Mouse (Mus musculus) small intestine, adult 2 months (tissue): ENCODE measurements around the gene Kdm1a. TPM values are rescaled to one million over a fixed set of nuclear protein-coding genes. Genes with fewer than 3 reads are reported as not detected.

Experiments
- H3K27ac ChIP-seq: fragments of 200-500 bp; 2 replicates; pipeline ENCODE4 v1.5.1; 2012; ENCODE audit warnings: low read depth, low read length, control low read depth, inconsistent platforms; ENCODE audit not compliant: insufficient read depth
- H3K27me3 ChIP-seq: fragments of 200-500 bp; 2 replicates; pipeline ENCODE4 v1.6.1; 2012; ENCODE audit warnings: mild to moderate bottlenecking, moderate library complexity, low read length, inconsistent platforms; ENCODE audit not compliant: control insufficient read depth, insufficient read depth
- H3K36me3 ChIP-seq: fragments of 200-500 bp; 2 replicates; pipeline ENCODE4 v1.6.1; 2012; ENCODE audit warnings: mild to moderate bottlenecking, low read length, control low read depth, inconsistent platforms; ENCODE audit not compliant: control insufficient read depth, insufficient read depth
- H3K4me1 ChIP-seq: fragments of 200-500 bp; 2 replicates; pipeline ENCODE4 v1.6.1; 2012; ENCODE audit warnings: low read length, inconsistent platforms, mixed read lengths; ENCODE audit not compliant: control insufficient read depth, insufficient read depth, insufficient read length
- H3K4me3 ChIP-seq: fragments of 200-500 bp; 2 replicates; pipeline ENCODE4 v1.5.1; 2012; ENCODE audit warnings: low read depth, mild to moderate bottlenecking, control low read depth, inconsistent platforms, low read length, moderate library complexity
- CTCF ChIP-seq: fragments of 200-500 bp; IDR thresholded peaks from 2 replicates; pipeline ENCODE4 v1.5.1; 2012; ENCODE audit warnings: low read depth, mild to moderate bottlenecking, control low read depth, inconsistent platforms, low read length, moderate library complexity, mixed read lengths; ENCODE audit not compliant: insufficient replicate concordance, insufficient read length; ENCODE audit errors: extremely low read depth
- POLR2A ChIP-seq: fragments of 200-500 bp; IDR thresholded peaks from 2 replicates; pipeline ENCODE4 v1.6.1; 2012; ENCODE audit warnings: low read depth, mild to moderate bottlenecking, control low read depth, inconsistent platforms, low read length, moderate library complexity
- WGBS: fragments of 180-500 bp; shearing (Covaris S2); methylation state at CpG from one replicate; pipeline ENCODE4 v1.1.7; 2018; 5-methylcytosine and 5-hydroxymethylcytosine counted together
- polyA plus RNA-seq: library from polyadenylated mRNA; depleted of rRNA; stranded (reverse); fragments of >200 nt; gene quantifications from 2 replicates; pipeline ENCODE4 v1.2.3, GENCODE M21; 2012

Kdm1a gene
- polyA plus RNA-seq, 1 experiment, result 16.0 TPM

- no peak overlapping the region for H3K4me3 ChIP-seq
- TF ChIP-seq CTCF, result no peak
- no peak for TF ChIP-seq POLR2A
- H3K27me3 ChIP-seq, result no peaks in the 10 kb centered on the region
- 81% methylated on average over 4 of the region's 4 CpGs for WGBS
- no peak overlapping the region for H3K27ac ChIP-seq
- H3K36me3 ChIP-seq, result peaks cover 11% of the 10 kb centered on the region
- no peaks in the 10 kb centered on the region for H3K4me1 ChIP-seq
These were observed 14.5 kb downstream of the Kdm1a start for GRCm38 (mm10) chr4:136588003-136588402.

DNA sequence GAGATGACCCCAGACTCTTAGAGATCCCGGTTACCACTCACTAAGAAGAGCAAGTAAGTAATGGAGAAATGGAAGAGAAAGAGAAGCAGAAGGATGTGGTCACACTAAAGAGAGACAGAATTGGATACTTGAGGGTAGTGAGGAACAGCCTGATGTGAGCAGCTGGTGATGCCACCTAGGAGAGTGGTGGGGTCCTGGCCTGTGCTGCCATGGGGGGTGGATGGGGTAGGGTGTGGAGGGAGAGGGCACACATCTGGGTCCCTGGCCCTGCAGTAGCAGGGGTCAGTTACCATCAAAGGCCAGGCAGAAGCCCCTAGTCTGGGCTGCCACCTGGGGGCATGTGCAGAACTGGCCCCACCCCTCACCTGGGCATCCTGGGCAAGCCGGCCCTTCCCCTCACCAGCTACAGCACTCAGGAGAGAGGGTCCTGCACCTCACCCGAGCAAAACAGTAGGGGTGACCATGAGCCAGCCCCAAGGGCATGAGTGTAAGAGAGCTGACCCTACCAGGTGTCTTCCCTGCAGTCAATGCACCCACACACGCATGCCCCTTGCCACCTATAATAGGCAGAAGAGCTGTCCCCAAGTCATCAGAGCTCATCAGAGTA lies 15.2 kb downstream of the Kdm1a start:
- H3K4me3 ChIP-seq, result no peak overlapping the region
- WGBS, result 84% methylated on average over 4 of the region's 4 CpGs
- TF ChIP-seq CTCF (no peak), POLR2A (no peak)

GRCm38 (mm10) chr4:136581885-136582284 lies 20.6 kb downstream of the Kdm1a start:
- Histone ChIP-seq H3K4me3 (no peak overlapping the region), H3K36me3 (0 out of 2 replicates have a peak, but pooled peaks cover 2% of the 10 kb centered on the region), H3K27ac (no peak overlapping the region), H3K27me3 (no peaks in the 10 kb centered on the region), H3K4me1 (no peaks in the 10 kb centered on the region)
- TF ChIP-seq CTCF (no peak), POLR2A (no peak)
- 94% methylated on average over 3 of the region's 3 CpGs for WGBS

More for the DNA sequence above, 15.2 kb downstream of the Kdm1a start:
- H3K36me3 ChIP-seq, result peaks cover 11% of the 10 kb centered on the region
- H3K4me1 ChIP-seq, result no peaks in the 10 kb centered on the region
- H3K27me3 ChIP-seq, result no peaks in the 10 kb centered on the region
- no peak overlapping the region for H3K27ac ChIP-seq

GRCm38 (mm10) chr4:136569998-136570397 lies 32.5 kb downstream of the Kdm1a start:
- peaks cover 39% of the 10 kb centered on the region for H3K36me3 ChIP-seq
- TF ChIP-seq CTCF (no peak), POLR2A (no peak)
- H3K4me1 ChIP-seq, result peaks cover 3% of the 10 kb centered on the region; the same call in 1 of the 2 replicates

GRCm38 (mm10) chr4:136568629-136569028 lies 33.9 kb downstream of the Kdm1a start:
- TF ChIP-seq CTCF (peak; percentile 6; the same call in 1 of the 2 replicates), POLR2A (no peak)
- Histone ChIP-seq H3K4me1 (peaks cover 3% of the 10 kb centered on the region; the same call in 1 of the 2 replicates), H3K4me3 (no peak overlapping the region), H3K27ac (no peak overlapping the region), H3K27me3 (no peaks in the 10 kb centered on the region), H3K36me3 (peaks cover 40% of the 10 kb centered on the region)
- WGBS, result 82% methylated on average over 3 of the region's 3 CpGs

More at GRCm38 (mm10) chr4:136569998-136570397, 32.5 kb downstream of the Kdm1a start:
- Histone ChIP-seq H3K27ac (no peak overlapping the region), H3K27me3 (no peaks in the 10 kb centered on the region), H3K4me3 (no peak overlapping the region)

DNA sequence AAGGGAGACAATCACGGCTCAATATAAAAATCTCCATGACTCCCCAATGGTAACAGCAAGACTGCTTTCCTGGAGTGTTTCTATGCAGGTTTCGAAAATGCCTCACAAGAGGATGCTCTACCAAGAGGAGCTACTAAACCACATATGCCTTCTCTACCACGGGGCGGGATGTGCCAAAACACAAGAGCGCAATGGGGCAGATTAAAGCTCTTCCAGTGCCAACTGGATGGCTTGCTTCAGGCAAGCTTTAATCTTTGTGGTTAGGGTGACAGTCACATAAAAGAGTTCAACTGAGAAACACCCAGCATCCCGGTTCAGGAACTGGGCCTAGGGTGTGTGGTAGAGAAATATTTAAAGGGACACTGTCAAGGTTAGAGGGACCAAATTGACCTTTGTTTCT lies 39.8 kb downstream of the Kdm1a start:
- H3K27ac ChIP-seq, result no peak overlapping the region
- TF ChIP-seq CTCF (no peak), POLR2A (no peak)
- WGBS, result 85% methylated on average over 6 of the region's 6 CpGs
- no peaks in the 10 kb centered on the region for H3K27me3 ChIP-seq
- 0 out of 2 replicates have a peak, but pooled peaks cover 2% of the 10 kb centered on the region for H3K4me1 ChIP-seq
- peaks cover 45% of the 10 kb centered on the region for H3K36me3 ChIP-seq
- H3K4me3 ChIP-seq, result no peak overlapping the region

DNA sequence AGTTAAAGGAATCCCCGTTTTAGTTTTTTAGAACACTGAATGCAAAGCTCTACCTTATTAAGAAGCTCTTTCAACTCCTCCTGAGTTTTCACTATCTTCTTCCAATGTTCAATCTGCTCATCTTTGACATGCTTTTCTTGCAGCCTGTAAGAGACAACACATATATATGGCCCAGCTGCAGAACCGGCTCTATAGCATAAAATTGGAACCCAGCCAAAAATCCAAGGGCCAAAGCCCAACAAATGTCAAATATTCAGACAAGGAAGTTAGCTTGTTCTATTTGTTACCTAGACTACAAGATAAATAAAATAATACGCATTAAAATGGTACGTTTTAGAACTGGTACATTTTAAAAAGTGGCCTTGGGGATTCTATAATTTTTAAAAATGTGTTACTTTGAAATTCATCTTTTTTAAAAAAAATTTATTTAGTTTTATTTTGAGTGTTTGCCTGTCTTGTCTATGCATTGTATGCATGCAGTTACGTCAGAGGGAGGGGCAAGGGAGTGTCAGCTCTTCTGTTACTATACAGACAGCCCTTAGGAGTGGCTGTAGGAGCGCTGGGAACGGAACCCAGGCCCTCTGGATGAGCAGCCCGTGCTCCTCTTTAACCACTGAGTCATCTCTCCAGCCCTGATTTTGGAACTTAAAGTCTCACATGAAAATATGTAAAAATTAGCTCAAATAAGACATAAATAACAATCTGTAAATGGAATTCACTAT lies 42.1 kb downstream of the Kdm1a start:
- Histone ChIP-seq H3K36me3 (peaks cover 46% of the 10 kb centered on the region), H3K27ac (no peak overlapping the region), H3K4me3 (no peak overlapping the region), H3K27me3 (no peaks in the 10 kb centered on the region), H3K4me1 (0 out of 2 replicates have a peak, but pooled peaks cover 2% of the 10 kb centered on the region)
- no peak for TF ChIP-seq POLR2A
- no peak for TF ChIP-seq CTCF
- 34% methylated on average over 8 of the region's 8 CpGs for WGBS

GRCm38 (mm10) chr4:136559690-136560089 lies 42.8 kb downstream of the Kdm1a start:
- peaks cover 45% of the 10 kb centered on the region for H3K36me3 ChIP-seq

More at GRCm38 (mm10) chr4:136559690-136560089, 42.8 kb downstream of the Kdm1a start:
- Histone ChIP-seq H3K27ac (no peak overlapping the region), H3K4me1 (0 out of 2 replicates have a peak, but pooled peaks cover 2% of the 10 kb centered on the region), H3K4me3 (no peak overlapping the region), H3K27me3 (no peaks in the 10 kb centered on the region)
- 64% methylated on average over 2 of the region's 2 CpGs for WGBS
- TF ChIP-seq CTCF (no peak), POLR2A (no peak)
